Mouse (Mus musculus) monocyte, adult 2 months (primary cell): ENCODE data around the gene Glyr1.

Experiments
- DNase-seq, 2 experiments: peaks; one replicate each; pipeline ENCODE4 v3.0.0; 2022; ENCODE audit warnings: low spot score in 2 of 2, low read depth in 1 of 2

The Glyr1 gene

GRCm38 (mm10) chr16:5049774-5050234, at the start of gene Glyr1, which contains the start of gene Ubn1:
Gene Glyr1 (minus strand): TSS chr16:5049863.
Gene Ubn1 (plus strand): TSS chr16:5050057.
- peak; percentile 98 for DNase-seq

- no peak for DNase-seq
Observed at GRCm38 (mm10) chr16:5096504-5096903, 46.8 kb upstream of the Glyr1 start.

GRCm38 (mm10) chr16:5093285-5093684, 43.6 kb upstream of the Glyr1 start:
- DNase-seq: no peak

- no peak for DNase-seq
Observed at GRCm38 (mm10) chr16:5089021-5089420, 39.4 kb upstream of the Glyr1 start.

- DNase-seq: no peak
Observed at GRCm38 (mm10) chr16:5086179-5086578, 36.5 kb upstream of the Glyr1 start.

- no peak for DNase-seq
Observed at GRCm38 (mm10) chr16:5085196-5085595, 35.5 kb upstream of the Glyr1 start.

GRCm38 (mm10) chr16:5074341-5074740, 24.7 kb upstream of the Glyr1 start:
- DNase-seq: no peak

- no peak for DNase-seq
Observed at GRCm38 (mm10) chr16:5071974-5072373, 22.3 kb upstream of the Glyr1 start.

- no peak for DNase-seq
Observed at GRCm38 (mm10) chr16:5070321-5070720, 20.7 kb upstream of the Glyr1 start.

- DNase-seq: no peak
Observed at GRCm38 (mm10) chr16:5063472-5063871, 13.8 kb upstream of the Glyr1 start.

- no peak for DNase-seq
Observed at GRCm38 (mm10) chr16:5058114-5058513, 8.5 kb upstream of the Glyr1 start.

- DNase-seq: peak; percentile 42 to 70
Observed at GRCm38 (mm10) chr16:5050251-5051110, 818 bp upstream of the Glyr1 start.

- DNase-seq: peak; percentile 13 to 39
Observed at GRCm38 (mm10) chr16:5049182-5049773, 385 bp downstream of the Glyr1 start.

- DNase-seq: no peak
Observed at GRCm38 (mm10) chr16:5045322-5045721, 4.3 kb downstream of the Glyr1 start.

- no peak for DNase-seq
Observed at GRCm38 (mm10) chr16:5036649-5037234, 12.9 kb downstream of the Glyr1 start.

- no peak for DNase-seq
Observed at GRCm38 (mm10) chr16:5035591-5035990, 14.1 kb downstream of the Glyr1 start.

- DNase-seq: no peak
Observed at GRCm38 (mm10) chr16:5029847-5030246, 19.8 kb downstream of the Glyr1 start.

GRCm38 (mm10) chr16:5024021-5024420, 25.6 kb downstream of the Glyr1 start:
- DNase-seq: no peak

- DNase-seq: no peak
Observed at GRCm38 (mm10) chr16:5014578-5014977, 35.1 kb downstream of the Glyr1 start.

- peak; percentile 93 to 94 for DNase-seq
Observed at GRCm38 (mm10) chr16:5013054-5013838, 36.4 kb downstream of the Glyr1 start, which contains the start of gene Rogdi. Gene Rogdi (minus strand): TSS chr16:5013553.
